Mouse (Mus musculus) frontal cortex, postnatal 10 days (tissue): ENCODE results near the gene Ppm1h.
"Not testable (repeated sequence)": the region's sequence is repeated elsewhere in the genome, so short reads cannot be mapped to it uniquely, and the experiment has no call there.

Experiments used
- DNase-seq, 2 experiments: peaks; one replicate each; pipeline ENCODE4 v3.0.0; 2022; ENCODE audit warnings: low spot score in 2 of 2, mixed read lengths in 1 of 2

Gene Ppm1h

DNA sequence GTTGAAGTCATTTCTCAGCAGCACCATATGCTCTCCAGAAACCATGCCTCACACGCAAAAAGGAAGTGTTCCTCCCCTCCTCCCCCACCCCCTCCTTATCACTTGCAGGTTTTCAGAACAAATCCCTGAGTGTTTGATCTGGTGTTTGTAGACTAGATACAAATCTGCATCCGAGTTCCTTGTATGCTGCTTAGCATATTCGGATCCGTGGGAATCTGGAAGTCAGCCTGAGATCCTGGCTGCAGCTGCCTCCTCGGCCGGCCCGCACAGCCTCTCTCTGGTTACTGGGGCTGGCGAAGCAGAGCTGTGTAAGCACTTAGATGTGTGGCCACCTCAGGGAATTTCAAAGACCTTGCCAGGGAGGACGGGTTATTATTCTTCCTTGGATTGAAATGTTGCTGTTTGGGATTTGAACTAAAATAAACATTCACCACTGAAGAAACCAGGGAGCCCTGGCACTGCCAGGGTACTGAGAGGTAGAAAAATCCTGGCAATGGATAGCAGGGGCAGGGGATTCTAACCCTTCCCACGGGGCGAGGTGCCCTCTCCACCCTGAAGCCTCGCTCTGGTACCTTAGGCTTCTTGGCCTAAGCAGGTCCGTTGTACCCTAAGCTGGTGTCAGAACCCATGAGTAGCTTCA, 252.8 kb downstream of the Ppm1h start:
- peak; percentile 63 to 69 for DNase-seq

DNA sequence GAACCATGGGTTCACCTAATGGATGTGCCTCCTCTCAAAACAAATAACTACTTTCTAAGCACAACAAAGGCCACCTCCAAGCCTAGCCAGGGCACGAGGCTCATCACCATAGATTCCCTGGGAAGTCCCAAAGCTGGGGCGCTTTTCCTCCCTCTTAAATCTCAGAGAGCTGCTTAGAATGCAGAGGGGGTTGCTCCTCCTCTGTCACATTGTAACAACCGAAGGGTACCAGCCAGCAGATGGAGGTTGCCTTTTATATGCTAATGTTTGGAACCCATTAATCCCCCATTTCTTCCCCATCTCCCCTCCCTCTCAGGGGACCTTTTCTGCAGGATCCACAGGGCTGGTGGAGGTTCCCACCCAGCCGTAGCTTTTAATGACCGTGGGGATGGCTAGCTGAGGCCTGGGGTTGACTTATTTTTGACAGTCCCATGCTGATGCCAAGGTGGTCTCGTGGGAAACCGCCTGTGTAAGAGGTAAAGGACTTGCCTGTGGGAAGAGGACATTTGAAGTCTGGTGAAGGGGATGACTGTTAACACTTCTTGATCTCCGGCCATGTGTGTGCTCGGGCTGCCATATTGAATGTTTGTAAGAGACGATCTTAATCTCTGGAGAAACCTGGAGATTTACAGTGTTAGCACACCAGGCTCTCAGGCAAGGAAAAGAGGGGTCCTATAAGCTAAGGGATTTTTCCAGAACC, 253.4 kb downstream of the Ppm1h start:
- DNase-seq: no peak

DNA sequence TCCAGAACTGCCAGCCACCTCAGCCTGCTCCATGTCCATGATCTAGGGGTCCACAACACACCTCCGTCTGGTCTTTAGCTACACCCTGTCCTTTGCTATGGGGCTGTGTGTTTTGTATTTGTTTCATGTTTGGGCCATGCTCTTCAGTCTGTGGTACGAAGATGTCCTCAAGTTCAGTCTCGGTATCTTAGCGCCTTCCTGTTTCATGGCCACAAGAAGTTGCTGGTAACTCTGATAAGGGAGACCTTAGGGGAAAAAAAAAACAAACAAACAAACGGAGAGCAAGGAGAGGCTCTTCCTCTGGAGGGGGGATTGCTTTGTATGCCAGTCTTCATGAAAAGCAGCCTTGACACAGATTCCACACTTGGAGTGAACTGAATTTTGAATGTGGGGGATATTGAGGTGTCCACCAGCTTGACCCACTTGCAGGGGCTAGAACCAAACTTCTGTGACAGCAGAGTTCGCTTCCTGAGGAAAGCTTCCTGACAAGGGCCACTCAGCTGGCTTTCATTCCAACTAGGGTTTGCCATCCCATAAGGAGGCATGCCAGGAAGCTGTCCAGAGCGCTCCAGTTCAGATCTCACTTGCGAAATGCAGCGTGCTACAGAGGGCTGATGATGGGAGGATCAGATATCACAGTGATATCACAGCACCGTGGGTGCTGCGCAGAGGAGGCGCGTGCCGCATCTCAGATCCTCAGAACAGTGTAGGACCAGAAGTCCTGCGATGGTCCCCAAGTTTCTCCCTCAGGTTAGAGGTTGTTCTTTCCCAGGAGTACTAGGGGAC, 254.7 kb downstream of the Ppm1h start:
- DNase-seq: no peak

DNA sequence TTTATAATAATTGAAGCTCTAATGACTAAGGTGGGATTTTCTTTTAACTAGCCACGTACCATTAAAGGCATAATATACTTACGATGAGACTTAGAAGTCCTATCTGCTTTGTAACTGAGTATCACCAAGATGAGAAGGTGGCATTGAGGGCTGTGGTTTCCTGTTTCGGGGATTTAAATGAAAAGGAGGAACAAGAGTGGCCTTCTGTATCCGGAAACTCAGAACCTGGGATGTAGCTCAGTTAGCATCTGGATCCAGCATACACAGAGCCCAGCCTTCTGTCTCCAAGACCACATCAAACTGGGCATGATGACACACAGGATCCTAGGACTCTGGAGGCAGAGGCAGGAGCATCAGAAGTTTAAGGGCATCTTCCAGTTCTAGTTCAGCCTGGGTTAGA, 256.8 kb downstream of the Ppm1h start:
- DNase-seq: not testable (repeated sequence)

DNA sequence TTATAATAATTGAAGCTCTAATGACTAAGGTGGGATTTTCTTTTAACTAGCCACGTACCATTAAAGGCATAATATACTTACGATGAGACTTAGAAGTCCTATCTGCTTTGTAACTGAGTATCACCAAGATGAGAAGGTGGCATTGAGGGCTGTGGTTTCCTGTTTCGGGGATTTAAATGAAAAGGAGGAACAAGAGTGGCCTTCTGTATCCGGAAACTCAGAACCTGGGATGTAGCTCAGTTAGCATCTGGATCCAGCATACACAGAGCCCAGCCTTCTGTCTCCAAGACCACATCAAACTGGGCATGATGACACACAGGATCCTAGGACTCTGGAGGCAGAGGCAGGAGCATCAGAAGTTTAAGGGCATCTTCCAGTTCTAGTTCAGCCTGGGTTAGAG, 258.8 kb downstream of the Ppm1h start:
- not testable (repeated sequence) for DNase-seq

DNA sequence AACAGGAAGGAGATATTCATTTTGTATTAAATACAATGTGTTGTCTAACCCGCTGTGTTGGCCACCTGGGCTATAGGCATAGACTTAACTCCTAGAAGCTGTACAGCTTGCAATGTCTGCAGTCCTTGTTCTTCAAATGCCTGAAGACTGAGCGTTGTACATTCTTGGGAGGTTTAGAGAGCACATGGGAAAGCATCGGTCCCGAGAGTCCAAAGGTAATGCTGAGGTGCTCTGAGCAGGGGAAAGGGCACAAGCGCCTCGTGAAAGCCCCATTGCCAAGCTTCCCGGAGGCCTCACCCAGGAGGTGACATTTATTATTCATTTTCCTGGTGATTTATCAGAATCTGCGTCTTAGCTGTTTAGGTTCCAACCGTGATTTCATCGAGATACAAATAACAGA, 261.0 kb downstream of the Ppm1h start:
- DNase-seq: no peak

DNA sequence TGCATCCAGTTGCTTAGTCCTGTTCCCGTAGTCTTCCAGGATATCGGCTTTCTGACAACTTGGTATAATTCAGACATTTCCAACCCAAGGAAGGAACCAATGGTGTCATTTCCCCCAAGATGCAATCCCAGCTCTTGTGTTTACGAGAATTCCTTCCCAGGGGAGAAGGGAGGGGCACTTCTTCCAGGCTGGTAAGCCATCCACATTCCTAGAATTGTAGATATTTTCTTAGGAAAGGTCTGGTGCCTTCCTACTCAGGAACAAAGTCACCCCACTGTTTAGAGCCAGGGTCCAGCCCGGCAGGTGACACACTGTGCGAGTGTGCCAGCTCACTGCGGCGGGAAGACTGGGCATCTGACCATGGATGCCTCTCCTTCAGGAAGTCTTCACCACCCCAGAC, 264.2 kb downstream of the Ppm1h start:
- DNase-seq: no peak

DNA sequence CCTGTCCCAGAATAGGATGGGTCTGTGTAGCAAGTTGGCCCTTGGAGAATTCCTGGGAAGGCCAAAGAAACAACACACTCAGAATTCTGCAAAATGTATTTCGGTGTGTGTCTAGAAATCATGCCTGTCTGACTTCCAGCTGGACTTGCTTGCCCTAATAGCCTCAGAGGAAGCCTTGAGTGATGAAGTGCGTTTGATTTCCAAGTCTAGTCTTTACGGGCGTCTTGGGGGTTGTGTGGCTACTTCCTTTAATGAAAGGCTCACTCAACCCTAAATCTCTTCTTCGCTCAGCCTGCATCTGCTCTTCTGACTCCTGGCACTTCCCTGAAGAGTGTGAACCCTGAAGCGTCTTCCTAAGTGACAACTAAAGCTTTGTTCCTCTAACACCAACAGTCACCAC, 265.3 kb downstream of the Ppm1h start:
- no peak for DNase-seq

DNA sequence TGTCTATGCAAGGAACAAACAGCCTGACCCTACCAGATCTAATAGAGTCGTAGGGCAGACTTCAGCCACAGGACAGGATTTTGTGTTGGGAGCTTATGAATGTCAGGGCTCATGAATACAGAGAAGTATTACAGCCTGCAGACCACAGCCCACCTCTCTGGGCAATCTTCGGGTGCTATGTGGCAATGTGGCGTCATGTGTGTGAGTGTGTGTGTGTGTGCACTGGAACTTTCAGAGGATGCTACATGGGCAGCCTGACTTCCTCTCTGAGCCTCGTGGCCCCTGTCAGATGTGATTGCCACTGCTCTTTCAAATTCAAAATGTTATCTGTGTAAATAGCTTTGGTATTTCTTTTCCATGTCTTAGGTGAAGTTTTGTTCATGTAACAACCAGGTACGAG, 266.3 kb downstream of the Ppm1h start:
- no peak for DNase-seq

DNA sequence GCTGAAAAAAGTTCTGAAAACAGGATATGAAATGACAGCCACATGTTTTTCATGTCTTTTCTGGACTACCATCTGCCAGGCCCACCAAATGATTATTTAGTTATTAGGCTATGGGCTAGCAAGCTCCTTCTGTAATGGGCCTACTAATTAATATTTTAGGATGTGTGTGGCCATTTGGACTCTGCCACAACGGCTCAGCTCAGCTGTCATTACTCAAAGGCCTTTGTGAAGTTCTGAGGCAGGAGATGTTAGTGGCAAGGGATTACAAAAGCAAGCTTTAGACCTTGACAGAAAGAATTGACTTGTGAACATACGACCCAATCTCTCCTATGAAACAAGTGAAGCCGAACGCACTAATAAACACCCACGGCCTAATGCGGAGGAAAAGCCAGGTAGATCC, 272.4 kb downstream of the Ppm1h start:
- DNase-seq: no peak

DNA sequence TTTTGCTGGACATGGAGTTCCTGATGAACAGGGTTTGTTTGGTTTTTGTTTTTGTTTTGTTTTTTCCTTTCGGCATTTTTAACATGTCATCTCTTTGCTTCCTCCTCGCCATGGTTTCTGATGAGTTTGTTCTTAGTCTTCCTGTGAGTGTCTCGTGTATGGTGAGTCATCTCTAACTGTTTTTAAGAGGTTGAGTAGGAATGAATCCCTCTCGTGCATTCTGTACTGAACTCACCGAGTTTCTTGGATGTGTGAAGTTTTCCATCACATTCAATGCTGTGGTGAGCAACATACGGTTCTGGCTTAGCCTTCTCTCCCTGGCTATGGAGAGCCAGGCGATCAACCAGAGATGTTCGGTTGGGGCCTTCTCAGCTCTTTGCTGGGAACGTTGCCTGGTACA, 275.0 kb downstream of the Ppm1h start:
- no peak for DNase-seq

DNA sequence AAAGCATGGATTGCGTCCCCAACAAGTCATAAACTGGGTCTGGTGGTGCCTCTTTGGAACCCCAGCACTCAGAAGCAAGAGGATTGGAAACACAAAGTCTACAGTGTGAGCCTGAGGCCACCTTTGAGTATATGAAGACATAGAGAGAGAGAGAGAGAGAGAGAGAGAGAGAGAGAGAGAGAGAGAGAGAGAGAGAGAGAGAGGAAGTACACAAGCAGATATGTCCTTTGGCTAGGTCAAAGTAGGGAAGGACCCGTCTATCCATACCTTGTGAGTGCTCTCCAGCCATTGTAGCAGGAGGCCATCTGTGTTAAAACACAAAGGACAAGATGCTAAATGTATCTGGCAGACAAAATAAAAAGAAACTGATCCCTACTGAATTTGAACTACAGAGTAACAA, 279.4 kb downstream of the Ppm1h start:
- DNase-seq: no peak

DNA sequence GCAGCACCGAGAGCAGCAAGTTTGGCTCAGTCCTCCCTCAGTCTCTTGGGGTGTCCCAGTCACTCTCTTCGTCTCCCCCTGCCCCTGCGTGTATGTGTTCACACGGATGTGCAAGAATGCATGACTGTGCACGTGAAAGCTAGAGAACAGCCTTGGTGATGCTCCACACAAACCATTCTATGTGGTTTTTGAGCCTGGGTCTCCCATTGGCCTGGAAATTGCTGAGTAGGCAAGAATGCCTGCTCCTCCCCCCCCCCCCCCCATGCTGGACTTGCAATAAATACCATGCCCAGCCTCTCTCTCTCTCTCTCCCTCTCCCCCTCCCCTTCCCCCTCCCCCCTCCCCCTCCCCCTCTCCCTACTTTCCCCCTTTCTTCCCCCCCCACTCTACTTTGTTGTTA, 280.1 kb downstream of the Ppm1h start:
- DNase-seq: no peak

DNA sequence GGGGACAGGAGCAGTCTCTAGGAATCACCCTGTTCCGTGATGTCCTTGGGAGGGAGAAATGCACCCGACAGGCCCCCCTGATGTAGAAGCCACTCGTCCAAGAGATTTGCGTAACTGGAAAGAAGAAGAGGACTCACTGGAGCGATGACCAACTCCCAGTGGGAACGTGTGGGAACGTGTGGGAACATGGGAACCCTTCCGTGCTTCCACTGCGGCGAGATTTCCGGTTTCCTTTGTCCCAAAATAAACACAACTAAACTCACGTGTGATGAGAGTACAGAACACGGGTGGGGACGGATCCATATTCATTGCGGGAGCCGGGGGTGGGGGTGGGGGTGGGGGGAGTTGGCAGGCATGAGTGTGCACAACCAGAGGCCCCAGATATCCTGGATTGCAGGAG, 281.7 kb downstream of the Ppm1h start:
- DNase-seq: no peak

DNA sequence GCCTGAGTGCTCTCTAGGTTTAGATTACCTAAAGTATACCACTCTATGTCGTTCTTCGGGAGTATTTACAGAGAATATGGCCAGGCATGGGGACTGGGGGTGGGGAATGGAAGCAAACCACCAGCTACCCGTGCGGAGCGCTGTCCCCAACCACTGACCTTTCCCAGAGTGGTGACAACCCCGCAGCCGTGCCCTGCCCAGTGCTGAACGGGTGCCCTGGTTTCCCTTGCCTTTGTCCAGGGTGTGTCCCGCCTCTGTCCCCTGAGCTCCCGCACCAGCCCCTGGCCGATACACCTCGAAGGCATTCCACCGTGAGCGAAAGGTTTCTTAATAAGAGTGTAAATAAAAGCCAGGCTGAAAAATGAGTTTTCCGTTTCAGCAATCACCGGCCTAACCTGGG, 282.2 kb downstream of the Ppm1h start:
- DNase-seq: no peak

DNA sequence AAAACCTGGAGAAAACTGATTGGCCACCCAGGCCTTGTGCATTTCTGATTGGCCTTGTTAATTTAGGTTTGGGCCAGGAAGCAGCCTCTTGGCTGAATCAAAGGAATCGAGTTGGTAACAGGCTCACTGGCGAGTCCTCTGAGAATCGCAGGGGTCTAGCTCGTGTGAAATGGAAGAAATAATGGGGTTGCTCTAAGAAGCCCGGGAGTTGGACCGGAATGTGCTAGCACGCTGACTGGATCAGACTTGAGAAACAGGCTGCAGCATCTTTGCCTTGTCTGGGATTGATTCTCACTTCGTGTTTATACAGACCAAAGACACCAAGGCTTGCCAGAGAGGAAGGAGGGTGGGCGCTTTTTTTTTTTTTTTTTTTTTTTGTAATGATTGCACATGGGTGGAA, 282.9 kb downstream of the Ppm1h start:
- no peak for DNase-seq

DNA sequence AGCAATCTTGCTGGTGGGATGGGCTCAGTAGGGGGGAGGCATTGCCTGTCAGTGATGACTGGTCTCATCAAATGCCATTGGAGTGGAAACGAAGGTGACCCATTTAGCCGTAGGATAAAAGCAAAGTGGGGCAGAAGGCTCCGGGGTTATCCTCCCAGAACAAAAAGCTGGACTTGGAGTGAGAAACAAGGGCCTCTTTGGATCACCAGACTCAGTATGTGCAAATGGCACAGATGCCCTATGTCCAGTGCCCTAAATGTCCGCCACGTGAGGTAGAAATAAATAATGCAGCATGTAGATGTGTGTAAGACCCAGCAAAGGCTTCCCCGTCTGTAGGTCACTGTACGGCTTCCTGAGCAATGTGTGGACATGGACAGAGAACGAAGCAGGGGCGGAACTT, 284.1 kb downstream of the Ppm1h start:
- no peak for DNase-seq

DNA sequence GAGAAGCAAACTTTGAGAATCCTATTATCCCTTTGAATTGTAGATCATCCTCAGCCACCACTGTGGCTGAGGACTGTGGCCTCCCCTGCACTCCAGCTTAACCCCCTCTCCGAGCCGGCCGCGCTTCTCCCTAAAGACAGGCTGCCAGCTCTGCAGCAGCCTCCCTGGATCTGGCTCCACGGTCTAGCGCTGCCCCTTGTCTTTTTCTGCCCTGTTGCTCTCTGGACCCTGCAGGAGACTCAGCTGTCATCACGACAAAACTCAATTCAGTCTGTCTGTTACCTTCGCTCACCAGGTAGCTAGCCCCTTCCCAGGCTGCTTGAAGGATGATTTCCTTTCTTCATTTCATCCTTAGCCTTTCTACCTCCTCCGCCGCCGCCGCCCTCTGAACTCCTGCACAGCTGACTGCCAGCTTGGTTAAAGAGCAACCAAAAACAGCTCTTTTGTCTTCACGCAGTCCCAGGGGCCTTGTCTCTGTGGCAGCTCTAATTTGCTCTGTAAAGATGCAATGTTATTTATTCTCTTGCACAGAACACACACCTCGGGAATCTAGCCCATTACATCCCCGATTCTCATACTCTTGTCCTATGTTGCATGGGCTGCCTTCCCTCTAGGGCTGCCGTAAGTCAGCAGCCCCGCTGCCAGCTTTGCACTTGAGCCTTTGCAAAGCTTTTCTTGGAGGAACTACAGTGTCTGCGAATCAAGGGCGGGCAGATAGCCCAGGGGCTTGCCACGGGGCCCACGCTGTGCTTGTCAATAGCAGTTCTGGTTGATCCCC, 285.1 kb downstream of the Ppm1h start:
- DNase-seq: peak; percentile 32 to 38

DNA sequence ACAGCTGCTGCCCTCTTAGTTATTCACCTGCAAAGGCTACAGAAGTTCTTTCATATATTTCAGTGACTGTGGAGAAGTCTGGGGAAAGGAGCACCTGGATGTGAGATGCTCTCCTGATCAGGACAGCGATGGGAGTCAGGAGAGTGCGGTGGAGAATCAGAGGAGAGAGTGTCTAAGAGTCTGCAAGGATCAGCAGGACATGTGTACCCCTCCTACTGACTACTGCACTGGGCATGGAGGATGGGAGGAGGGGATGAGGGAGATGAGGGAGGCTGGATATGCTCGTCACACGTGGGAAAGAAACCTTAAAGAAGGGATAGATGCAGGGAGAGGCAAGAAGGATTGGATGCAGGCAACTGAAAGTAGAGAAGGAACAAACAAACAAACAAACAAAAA, 285.7 kb downstream of the Ppm1h start:
- DNase-seq: no peak

DNA sequence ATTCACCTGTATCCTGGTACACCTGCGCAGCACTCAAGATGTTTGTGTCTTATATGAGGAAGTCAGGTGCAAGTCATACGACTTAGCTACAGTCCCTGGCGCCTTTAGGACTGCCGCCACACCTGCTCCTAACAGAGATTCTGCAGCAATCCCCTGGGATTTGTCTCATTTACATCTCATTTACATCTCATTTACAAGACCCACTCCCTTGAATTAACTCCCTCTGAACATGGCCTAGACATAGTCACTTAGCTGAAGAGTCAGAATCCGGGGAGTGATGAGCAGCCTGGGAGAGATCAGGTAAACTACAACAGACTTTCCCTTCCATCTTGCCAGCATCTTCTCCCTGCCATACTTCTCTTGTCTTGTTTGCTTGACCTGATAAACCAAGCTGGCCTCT, 287.1 kb downstream of the Ppm1h start:
- not testable (repeated sequence) for DNase-seq

DNA sequence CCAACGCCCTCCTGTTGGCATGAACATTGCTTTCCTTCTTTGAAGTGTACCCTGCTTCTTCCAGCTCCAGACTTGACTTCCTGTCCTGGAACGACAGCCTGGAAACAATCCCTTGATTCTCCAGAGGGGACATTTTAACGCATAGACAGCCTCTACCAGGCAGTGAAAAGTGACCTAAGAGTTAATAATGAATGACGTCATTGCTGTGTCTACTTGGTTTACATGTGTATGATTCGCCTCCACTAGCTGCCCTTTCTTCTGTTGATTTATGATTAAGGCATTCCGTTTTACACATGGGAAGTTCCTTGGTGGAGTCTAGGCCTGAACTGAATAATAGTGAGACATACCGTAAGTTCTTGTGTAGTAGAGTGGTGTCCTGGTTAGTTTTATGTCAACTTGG, 287.9 kb downstream of the Ppm1h start:
- no peak for DNase-seq

DNA sequence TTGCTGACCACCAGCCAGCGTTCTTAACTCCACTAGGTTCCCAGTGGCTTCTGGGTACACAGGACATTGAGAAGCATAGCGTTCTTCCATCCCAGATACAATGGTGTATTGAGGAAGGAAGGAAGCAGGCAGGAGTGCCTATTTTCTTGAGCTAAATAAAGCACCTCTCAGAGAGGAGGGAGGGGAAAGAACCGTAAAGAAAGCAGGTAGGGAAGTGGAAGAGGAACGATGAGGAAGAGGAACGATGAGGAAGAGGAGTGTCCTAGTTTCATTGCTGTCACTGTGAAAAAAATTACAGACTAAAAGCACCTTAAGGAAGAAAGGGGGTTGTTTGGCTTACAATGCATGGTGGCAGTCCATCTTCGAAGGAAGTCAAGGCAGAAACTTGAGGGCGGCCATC, 291.6 kb downstream of the Ppm1h start:
- no peak for DNase-seq
